Mouse (Mus musculus) ES-Bruce4 (cell line): ENCODE results near the gene Auts2.

Experiments
- CTCF ChIP-seq: IDR thresholded peaks from one replicate; pipeline ENCODE4 v1.8.1; 2011; ENCODE audit warnings: low read depth, low read length
- EP300 ChIP-seq: IDR thresholded peaks from 2 replicates; pipeline ENCODE4 v1.6.1; 2011; ENCODE audit warnings: low read depth, low read length; ENCODE audit not compliant: insufficient read depth
- POLR2A ChIP-seq: IDR thresholded peaks from one replicate; pipeline ENCODE4 v1.8.1; 2011; ENCODE audit warnings: low read length; ENCODE audit not compliant: insufficient read depth

GRCm38 (mm10) chr5:132168805-132169204 is 374.3 kb downstream of the Auts2 start:
- TF ChIP-seq POLR2A (no peak), CTCF (no peak), EP300 (no peak)
